Mouse (Mus musculus) left cerebral cortex, postnatal 10 days (tissue): ENCODE measurements around the gene Tmprss11e. TPM values are rescaled to one million over a fixed set of nuclear protein-coding genes. Genes with fewer than 3 reads are reported as not detected.

Experiments
- DNase-seq, 2 experiments: peaks; one replicate each; pipeline ENCODE4 v3.0.0; 2021 to 2022; ENCODE audit warnings: low spot score in 2 of 2, mixed read lengths in 1 of 2; ENCODE audit errors: extremely low spot score in 1 of 2
- intact Hi-C: fragments of 180-260 bp; cut with DNase I; formaldehyde crosslinking; loops from one replicate; pipeline ENCODE4 v1.15.1; 2025
- total RNA-seq, 2 experiments: library from RNA; stranded (reverse); gene quantifications; 2 replicates each; pipeline ENCODE4 v1.2.3; 2021

Tmprss11e gene
- total RNA-seq, 2 experiments from 2014 or later: not detected

GRCm38 (mm10) chr5:86704923-86705322 is 40.7 kb downstream of the Tmprss11e start:
- DNase-seq: no peak
- intact Hi-C loops: no loop called here

- DNase-seq: peak; percentile 43 to 79
- intact Hi-C loops: loop anchor here (5.0 to 10.0 kb wide), 2 partner anchors 330 to 492 kb away; no protein-coding TSS in a partner anchor
These were observed 60.9 kb downstream of the Tmprss11e start for GRCm38 (mm10) chr5:86684667-86685066.

- intact Hi-C loops: no loop called here
- no peak for DNase-seq
These were observed 69.4 kb downstream of the Tmprss11e start, which contains the start of gene Tmprss11b for GRCm38 (mm10) chr5:86676262-86676661. Tmprss11b (minus strand) TSS chr5:86676362.

Other genes starting within 250 kb of the Tmprss11e start
- gene Tmprss11g, start 227.2 kb downstream of the Tmprss11e start, total RNA-seq: not detected
- not detected for gene Tmprss11f, start 113.4 kb downstream of the Tmprss11e start, total RNA-seq
- under 1 TPM in 1 of 2 experiments, not detected in 1; 0.10 TPM for gene Tmprss11b, start 69.5 kb downstream of the Tmprss11e start, total RNA-seq
- gene Ythdc1, start 58.4 kb upstream of the Tmprss11e start, total RNA-seq: 10 to 100 TPM; 45.4 to 48.0 TPM
- not detected for gene Ugt2b34, start 161.1 kb upstream of the Tmprss11e start, total RNA-seq
- gene Ugt2b1, start 180.7 kb upstream of the Tmprss11e start, total RNA-seq: not detected